Mouse (Mus musculus) hindbrain, postnatal 0 days (tissue): ENCODE results near the gene Lrch3. TPM values are rescaled to one million over a fixed set of nuclear protein-coding genes. Genes with fewer than 3 reads are reported as not detected.
"Not testable (repeated sequence)": the region's sequence is repeated elsewhere in the genome, so short reads cannot be mapped to it uniquely, and the experiment has no call there.

Experiments
- ATAC-seq: fragments of 200-750 bp; cut with Nextera tagmentation; 2 replicates; pipeline ENCODE4 v1.8.0; 2017; ENCODE audit warnings: mild to moderate bottlenecking, moderate TSS enrichment, moderate library complexity
- DNase-seq: peaks from one replicate; pipeline ENCODE4 v3.0.0-alpha.2; 2015; ENCODE audit warnings: low spot score
- H3K27ac ChIP-seq: fragments of 300-500 bp; sonication (generic); 2 replicates; pipeline ENCODE4 v1.5.1; 2014; ENCODE audit warnings: mild to moderate bottlenecking
- H3K27me3 ChIP-seq: fragments of 300-500 bp; sonication (generic); 2 replicates; pipeline ENCODE4 v1.6.1; 2014; ENCODE audit warnings: low read length, mixed read lengths; ENCODE audit not compliant: insufficient read depth
- H3K36me3 ChIP-seq: fragments of 300-500 bp; sonication (generic); 2 replicates; pipeline ENCODE4 v1.6.1; 2014; ENCODE audit warnings: low read length, mixed read lengths; ENCODE audit not compliant: insufficient read depth
- H3K4me1 ChIP-seq: fragments of 300-500 bp; sonication (generic); 2 replicates; pipeline ENCODE4 v1.6.1; 2014; ENCODE audit warnings: antibody characterized with exemption, low read length, mixed read lengths; ENCODE audit not compliant: insufficient read depth
- H3K4me2 ChIP-seq: fragments of 300-500 bp; sonication (generic); 2 replicates; pipeline ENCODE4 v1.6.1; 2014; ENCODE audit warnings: low read depth, mild to moderate bottlenecking, low read length, moderate library complexity, mixed read lengths
- H3K4me3 ChIP-seq: fragments of 300-500 bp; sonication (generic); 2 replicates; pipeline ENCODE4 v1.5.1; 2014; ENCODE audit warnings: low read length
- H3K9ac ChIP-seq: fragments of 300-500 bp; sonication (generic); replicated peaks from 2 replicates; pipeline ENCODE4 v1.6.1; 2014; ENCODE audit warnings: mild to moderate bottlenecking, low read length, moderate library complexity, mixed read lengths
- H3K9me3 ChIP-seq: fragments of 300-500 bp; sonication (generic); 2 replicates; pipeline ENCODE4 v1.6.1; 2016; ENCODE audit warnings: low read length, mixed read lengths
- CTCF ChIP-seq: IDR thresholded peaks from 2 replicates; pipeline ENCODE4 v1.5.1; 2016; ENCODE audit warnings: antibody characterized with exemption, control low read depth, low read depth
- WGBS: fragments of 180-500 bp; shearing (Covaris S2); extraction: QIAGEN DNeasy Blood & Tissue Kit; methylation state at CpG from one replicate; pipeline ENCODE4 v1.1.7; 2014; 5-methylcytosine and 5-hydroxymethylcytosine counted together
- polyA plus RNA-seq: library from polyadenylated mRNA; unstranded; fragments of >200 nt; fragmentation: Nextera tagmentation; extraction: Ambion mirVana; gene quantifications from 2 replicates; pipeline ENCODE4 v1.2.1, GENCODE M21; 2015
- total RNA-seq: library from RNA; depleted of rRNA; stranded (reverse); fragments of >200 nt; gene quantifications from 2 replicates; pipeline ENCODE4 v1.2.3, GENCODE M21; 2014

Gene Lrch3
- total and polyA plus RNA-seq, 2 experiments from 2014 or later, result 26.7 to 44.3 TPM

GRCm38 (mm10) chr16:33043268-33043667, 129.4 kb downstream of the Lrch3 start:
- Histone ChIP-seq H3K9me3 (no peaks in the 10 kb centered on the region), H3K4me2 (no peak overlapping the region), H3K27me3 (no peaks in the 10 kb centered on the region), H3K36me3 (no peaks in the 10 kb centered on the region), H3K9ac (no peak overlapping the region), H3K4me1 (no peaks in the 10 kb centered on the region), H3K4me3 (no peak overlapping the region), H3K27ac (no peak overlapping the region)
- DNase-seq, result no peak
- TF ChIP-seq CTCF, result no peak
- WGBS, result 82% methylated on average over 2 of the region's 2 CpGs
- no peak for ATAC-seq

GRCm38 (mm10) chr16:33048004-33048403, 134.1 kb downstream of the Lrch3 start:
- Histone ChIP-seq H3K36me3 (no peaks in the 10 kb centered on the region), H3K4me2 (no peak overlapping the region), H3K27ac (no peak overlapping the region), H3K9ac (no peak overlapping the region), H3K9me3 (no peaks in the 10 kb centered on the region), H3K27me3 (no peaks in the 10 kb centered on the region), H3K4me3 (no peak overlapping the region), H3K4me1 (no peaks in the 10 kb centered on the region)
- no peak for ATAC-seq
- 100% methylated on average over 1 of the region's 1 CpGs for WGBS
- no peak for TF ChIP-seq CTCF
- no peak for DNase-seq

DNA sequence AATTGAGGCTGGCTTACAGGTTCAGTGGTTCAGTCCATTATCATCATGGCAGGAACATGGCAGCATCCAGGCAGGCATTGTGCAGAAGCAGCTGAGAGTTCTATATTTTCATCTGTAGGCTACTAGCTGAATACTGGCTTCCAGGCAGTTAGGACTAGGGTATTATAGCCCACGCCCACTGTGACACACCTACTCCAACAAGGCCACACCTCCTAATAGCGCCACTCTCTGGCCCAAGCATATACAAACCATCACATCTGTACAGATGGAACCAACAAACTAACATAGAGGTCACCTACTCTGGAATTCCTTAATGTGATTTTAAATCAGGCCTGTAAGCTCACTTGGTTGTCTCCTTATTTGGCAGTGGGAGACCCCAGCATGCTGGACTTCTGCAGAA, 134.8 kb downstream of the Lrch3 start:
- Histone ChIP-seq H3K9ac (no peak overlapping the region), H3K9me3 (no peaks in the 10 kb centered on the region), H3K4me2 (no peak overlapping the region), H3K4me3 (no peak overlapping the region), H3K4me1 (no peaks in the 10 kb centered on the region), H3K27ac (no peak overlapping the region), H3K27me3 (no peaks in the 10 kb centered on the region), H3K36me3 (no peaks in the 10 kb centered on the region)
- 85% methylated on average over 2 of the region's 2 CpGs for WGBS
- ATAC-seq, result no peak
- no peak for TF ChIP-seq CTCF
- no peak for DNase-seq

GRCm38 (mm10) chr16:33049809-33050208, 135.9 kb downstream of the Lrch3 start:
- Histone ChIP-seq H3K27ac (no peak overlapping the region), H3K9ac (no peak overlapping the region), H3K4me3 (no peak overlapping the region), H3K27me3 (no peaks in the 10 kb centered on the region), H3K9me3 (no peaks in the 10 kb centered on the region), H3K36me3 (no peaks in the 10 kb centered on the region), H3K4me1 (no peaks in the 10 kb centered on the region), H3K4me2 (no peak overlapping the region)
- WGBS, result 92% methylated on average over 16 of the region's 16 CpGs
- TF ChIP-seq CTCF, result no peak
- DNase-seq (no peak), ATAC-seq (no peak)

- ATAC-seq, result no peak
- Histone ChIP-seq H3K4me1 (0 out of 2 replicates have a peak, but pooled peaks cover 5% of the 10 kb centered on the region), H3K27me3 (no peaks in the 10 kb centered on the region), H3K9me3 (no peaks in the 10 kb centered on the region), H3K27ac (no peak overlapping the region), H3K4me3 (no peak overlapping the region), H3K36me3 (no peaks in the 10 kb centered on the region), H3K9ac (no peak overlapping the region), H3K4me2 (no peak overlapping the region)
- DNase-seq, result no peak
- TF ChIP-seq CTCF, result no peak
- WGBS, result 84% methylated on average over 5 of the region's 5 CpGs
Measured at GRCm38 (mm10) chr16:33053141-33053540, 139.2 kb downstream of the Lrch3 start.

GRCm38 (mm10) chr16:33054927-33055326, 141.0 kb downstream of the Lrch3 start:
- not testable (repeated sequence) for H3K27ac ChIP-seq, DNase-seq, H3K9me3 ChIP-seq, H3K4me3 ChIP-seq, ATAC-seq, H3K4me1 ChIP-seq, H3K27me3 ChIP-seq, H3K4me2 ChIP-seq, H3K9ac ChIP-seq
- WGBS, result 85% methylated on average over 2 of the region's 2 CpGs
- H3K36me3 ChIP-seq, result peaks cover 11% of the 10 kb centered on the region; the same call in 1 of the 2 replicates

DNA sequence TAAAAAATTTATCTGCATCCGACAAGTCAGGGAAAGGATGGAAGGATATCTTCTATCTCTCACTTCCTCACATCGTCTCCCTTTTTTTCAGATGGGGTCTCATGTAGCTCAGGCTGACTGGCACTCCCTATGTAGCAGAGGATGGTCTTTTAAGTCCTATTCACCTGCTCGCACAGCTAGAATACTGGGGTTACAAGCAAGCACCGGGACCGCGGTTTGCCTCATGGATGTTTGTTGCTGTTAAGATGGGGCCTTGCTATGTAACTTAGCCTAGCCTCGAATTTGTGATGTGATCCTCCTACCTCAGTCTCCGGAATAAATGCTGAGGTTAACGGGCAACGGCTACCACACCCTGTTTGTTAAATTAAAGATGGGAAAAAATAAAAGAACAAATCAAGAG, 141.8 kb downstream of the Lrch3 start:
- TF ChIP-seq CTCF, result no peak
- no peaks in the 10 kb centered on the region for H3K9me3 ChIP-seq
- peak overlapping the region; percentile 94; the same call in 1 of the 2 replicates for H3K27ac ChIP-seq
- 16% methylated on average over 10 of the region's 10 CpGs for WGBS
- H3K4me2 ChIP-seq, result peak overlapping the region; percentile 80
- H3K27me3 ChIP-seq, result no peaks in the 10 kb centered on the region
- DNase-seq (peak; percentile 3), ATAC-seq (no peak)
- H3K9ac ChIP-seq, result peak overlapping the region; percentile 93
- H3K36me3 ChIP-seq, result peaks cover 17% of the 10 kb centered on the region; the same call in 1 of the 2 replicates
- 0 out of 2 replicates have a peak, but pooled peaks cover 5% of the 10 kb centered on the region for H3K4me1 ChIP-seq
- peak overlapping the region; percentile 92 for H3K4me3 ChIP-seq
